Mouse (Mus musculus) bone marrow macrophage, adult 2 months (primary cell): ENCODE data around the gene Ybx1.

ENCODE experiments used
- CTCF ChIP-seq: IDR thresholded peaks from 2 replicates; pipeline ENCODE4 v1.5.1; 2012; ENCODE audit warnings: low read depth, mild to moderate bottlenecking, low read length, moderate library complexity
- POLR2A ChIP-seq: IDR thresholded peaks from 2 replicates; pipeline ENCODE4 v1.6.1; 2012; ENCODE audit warnings: mild to moderate bottlenecking, low read depth, low read length, borderline replicate concordance

DNA sequence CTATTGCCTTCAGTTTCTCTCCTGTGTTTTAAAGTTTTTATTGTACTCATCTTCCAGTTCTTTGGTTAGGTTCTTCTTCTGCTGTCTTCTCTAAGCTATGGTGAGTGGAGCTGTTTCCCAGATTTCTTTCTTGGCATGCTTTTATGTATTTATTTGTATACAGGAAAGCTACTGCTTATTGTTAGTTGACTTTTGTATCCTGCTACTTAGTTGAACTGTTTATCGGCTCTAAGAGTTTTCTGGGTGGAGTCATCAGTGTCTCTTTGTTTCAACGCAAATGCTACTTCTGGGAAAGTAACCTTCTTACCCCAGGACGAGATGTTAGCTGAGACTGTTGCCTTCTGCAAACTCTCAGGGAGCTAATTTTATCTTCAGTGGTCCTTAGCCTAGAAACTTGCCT lies 30.9 kb downstream of the Ybx1 start:
- TF ChIP-seq CTCF (no peak), POLR2A (no peak)
